Mouse (Mus musculus) thymus, postnatal 25 days (tissue): ENCODE measurements at regions not wholly inside any gene's neighbourhood (a gene's known extent, or its start where the extent isn't known, plus 50 kb on each side); places are given as distances from the start of the nearest gene placed in this dataset.

Experiments
- DNase-seq: peaks from one replicate; pipeline ENCODE4 v3.0.0; 2022

DNA sequence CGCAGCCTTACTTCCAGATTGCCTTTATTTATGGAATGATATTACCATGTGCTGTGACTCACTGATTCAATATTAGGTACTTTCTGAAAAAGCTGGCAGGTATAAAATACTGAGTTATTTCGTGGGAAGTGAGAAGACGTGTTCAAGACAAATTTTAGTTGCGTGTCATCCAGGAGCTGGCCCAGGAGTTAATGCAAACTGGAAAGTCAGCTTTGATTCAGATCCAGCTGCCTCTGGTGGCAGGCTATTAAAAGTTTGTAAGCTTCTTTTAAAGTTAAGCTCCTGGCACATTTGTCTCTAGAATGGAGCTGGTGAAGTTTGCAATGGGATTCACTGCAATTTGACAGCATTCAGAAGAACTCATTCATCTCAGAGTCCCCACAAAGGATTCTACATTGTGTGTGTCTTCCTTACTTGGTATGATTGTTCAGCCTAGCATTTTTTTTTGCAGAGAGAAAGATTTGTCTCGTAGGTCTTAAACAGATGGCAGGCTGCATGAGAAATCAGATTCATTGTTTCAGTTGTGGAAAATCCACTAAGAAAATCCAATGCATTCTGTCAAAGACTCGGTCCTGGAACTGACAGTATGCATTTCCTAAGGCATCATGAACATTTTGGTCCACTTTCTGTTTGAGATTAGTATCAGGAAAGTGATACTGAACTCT is 599.1 kb downstream of the Gm19410 start:
- DNase-seq = no peak

- DNase-seq = no peak
Measured at GRCm38 (mm10) chr8:36365945-36366344, 600.4 kb downstream of the Gm19410 start.

DNA sequence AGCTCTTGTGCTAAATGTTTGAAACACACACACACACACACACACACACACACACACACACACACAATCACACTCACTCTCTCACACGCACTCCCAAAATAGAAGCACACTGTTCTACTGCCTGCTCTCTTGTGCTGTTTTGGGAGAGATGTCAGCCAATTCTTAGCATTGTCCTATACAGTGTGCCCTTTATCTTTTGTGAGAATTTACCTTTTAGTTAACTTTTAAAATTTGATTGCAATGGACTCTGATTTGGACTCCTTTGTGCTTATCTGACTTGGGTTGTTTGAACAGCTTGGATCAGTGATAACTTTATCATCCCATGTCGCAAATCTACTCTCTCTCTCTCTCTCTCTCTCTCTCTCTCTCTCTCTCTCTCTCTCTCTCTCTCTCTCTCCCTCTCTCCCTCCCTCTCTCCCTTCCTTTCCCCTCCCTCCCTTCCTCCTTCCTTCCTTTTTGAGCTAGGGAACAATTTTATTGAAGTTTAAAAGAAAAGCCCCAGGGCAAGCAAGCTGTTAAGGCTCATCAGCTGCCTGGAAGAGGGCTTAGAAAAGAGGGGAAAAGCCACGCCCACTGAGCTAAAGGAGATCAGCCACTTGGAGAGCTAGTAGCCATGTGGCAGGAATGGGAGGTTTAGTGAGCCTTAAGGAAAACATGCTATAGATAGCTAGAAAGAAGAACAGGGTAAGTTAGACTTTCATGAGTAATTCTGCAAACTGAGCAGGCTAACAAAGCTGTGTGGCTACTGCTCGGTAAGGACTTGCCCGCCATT is 611.2 kb downstream of the Gm19410 start:
- DNase-seq = no peak

- DNase-seq = no peak
Measured at GRCm38 (mm10) chr8:36394487-36394886, 598.9 kb upstream of the AI429214 start.

DNA sequence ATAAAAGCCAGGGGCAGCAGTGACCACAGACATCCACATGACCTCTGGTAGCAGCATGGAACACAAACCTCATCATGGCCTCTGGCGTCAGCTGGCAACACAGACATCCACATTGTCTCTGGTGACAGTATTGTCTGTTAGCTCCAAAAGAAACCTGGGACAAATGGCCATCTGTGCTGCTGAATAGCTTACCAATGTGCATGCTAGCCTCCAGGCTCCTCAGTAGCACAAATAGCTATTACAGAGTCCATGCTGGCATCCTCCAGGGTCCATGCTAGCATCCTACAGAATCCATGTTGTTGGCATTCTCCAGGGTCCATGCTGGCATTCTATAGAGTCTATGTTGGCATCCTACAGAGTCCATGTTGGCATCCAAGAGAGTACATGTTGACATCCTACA is 596.9 kb upstream of the AI429214 start:
- no peak for DNase-seq

- DNase-seq = no peak
Measured at GRCm38 (mm10) chr8:36406706-36407105, 586.7 kb upstream of the AI429214 start.
